ENCODE assay signal across 16 mouse cellular contexts in the genomic region with DNA sequence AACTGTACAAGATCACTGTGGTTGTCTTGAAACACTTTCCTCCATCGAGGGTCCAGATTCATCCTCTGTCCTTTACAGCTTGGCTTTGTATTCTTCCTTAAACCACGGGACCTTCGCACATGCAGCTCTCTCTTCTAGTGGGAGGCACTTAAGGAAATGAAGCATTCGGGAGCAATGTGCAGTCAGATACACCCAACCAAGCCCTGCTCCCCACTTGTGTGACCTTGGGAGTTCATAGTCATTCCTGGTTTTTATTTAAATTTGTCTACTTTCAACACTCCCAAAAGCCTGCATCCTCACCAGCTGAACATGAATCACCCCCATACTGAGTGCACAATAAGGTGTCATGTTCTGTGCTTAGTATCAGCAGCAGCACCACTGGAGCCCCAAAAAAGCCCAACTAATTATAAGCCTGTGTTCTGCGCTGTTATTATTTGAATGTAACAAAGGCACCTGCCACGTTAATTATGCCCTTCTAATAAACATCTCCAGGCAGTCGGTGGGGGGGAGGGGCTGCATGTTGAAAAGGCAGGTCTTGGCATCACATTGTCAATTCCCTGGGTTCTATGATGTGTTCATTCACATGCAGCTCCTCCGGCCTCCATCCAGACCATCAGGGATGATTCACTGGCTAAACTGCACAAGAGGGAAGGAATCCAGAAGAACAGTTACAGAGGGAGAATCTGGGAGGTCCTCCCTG.
"Had no signal": no experiment of that assay in that cellular context is flagged by ENCODE, and none has a peak within 500 bp of the region (broad histone marks: within the 10 kb centered on the region; RNA-seq: fewer than 3 reads in every experiment).

No protein-coding gene starts in this region.

- DNase-seq: kidney, postnatal 10 days; kidney, postnatal 4 days; lung, adult 2 months; lung, postnatal 36 days; retina, postnatal 1 day; right cerebral cortex, postnatal 4 days; spleen, adult 18-20 months; thymus, adult 2 months; thymus, postnatal 36 days had no signal

- H3K4me3 ChIP-seq: layer of hippocampus, adult 2 months; limb, embryonic 10.5 days; liver, embryonic 15.5 days; midbrain, embryonic 15.5 days; neural tube, embryonic 12.5 days had no signal

- H3K4me1 ChIP-seq: limb, embryonic 10.5 days; liver, embryonic 15.5 days; midbrain, embryonic 15.5 days; neural tube, embryonic 12.5 days had no signal

- H3K9me3 ChIP-seq: limb, embryonic 10.5 days; liver, embryonic 15.5 days; midbrain, embryonic 15.5 days; neural tube, embryonic 12.5 days had no signal

- H3K27ac ChIP-seq: layer of hippocampus, adult 2 months; limb, embryonic 10.5 days; liver, embryonic 15.5 days; midbrain, embryonic 15.5 days; neural tube, embryonic 12.5 days had no signal

- H3K9ac ChIP-seq: liver, embryonic 15.5 days; midbrain, embryonic 15.5 days; neural tube, embryonic 12.5 days had no signal

- ATAC-seq: lung, postnatal 0 days; midbrain, embryonic 15.5 days had no signal

- H3K36me3 ChIP-seq: limb, embryonic 10.5 days; liver, embryonic 15.5 days; midbrain, embryonic 15.5 days; neural tube, embryonic 12.5 days had no signal

- H3K27me3 ChIP-seq: liver, embryonic 15.5 days; midbrain, embryonic 15.5 days; neural tube, embryonic 12.5 days had no signal

- H3K4me2 ChIP-seq: liver, embryonic 11.5 days; liver, embryonic 15.5 days; midbrain, embryonic 15.5 days; neural tube, embryonic 12.5 days had no signal
